Mouse (Mus musculus) gastrocnemius, postnatal 25 days (tissue): ENCODE measurements around the gene Isx. TPM values are rescaled to one million over a fixed set of nuclear protein-coding genes. Genes with fewer than 3 reads are reported as not detected.

Experiments
- DNase-seq: peaks from one replicate; pipeline ENCODE4 v3.0.0; 2022
- total RNA-seq, 2 experiments: library from RNA; stranded (reverse); gene quantifications; 1 replicate in 1 of 2; 2 replicates in 1 of 2; pipeline ENCODE4 v1.2.3; 2021

Gene Isx
- total RNA-seq, 2 experiments from 2014 or later: not detected

DNA sequence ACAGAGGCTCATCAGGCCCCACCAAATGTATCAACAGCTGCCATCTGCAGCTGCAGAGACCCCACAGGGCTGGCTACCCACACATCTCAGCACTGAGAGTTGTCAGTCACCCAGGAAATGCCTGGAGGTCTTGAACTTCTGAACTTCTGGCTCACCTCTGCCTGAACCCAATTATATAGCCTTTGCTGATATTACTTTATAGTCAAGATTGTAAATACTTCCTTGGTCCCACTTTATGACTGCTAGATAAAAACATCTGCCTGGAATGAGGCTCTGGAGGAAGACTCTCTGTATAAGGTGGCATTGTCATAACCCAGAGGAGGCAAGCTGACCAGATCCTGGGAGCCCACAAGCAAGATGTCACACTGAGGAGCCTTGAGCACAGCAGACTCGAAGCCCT, 28.8 kb downstream of the Isx start:
- no peak for DNase-seq

DNA sequence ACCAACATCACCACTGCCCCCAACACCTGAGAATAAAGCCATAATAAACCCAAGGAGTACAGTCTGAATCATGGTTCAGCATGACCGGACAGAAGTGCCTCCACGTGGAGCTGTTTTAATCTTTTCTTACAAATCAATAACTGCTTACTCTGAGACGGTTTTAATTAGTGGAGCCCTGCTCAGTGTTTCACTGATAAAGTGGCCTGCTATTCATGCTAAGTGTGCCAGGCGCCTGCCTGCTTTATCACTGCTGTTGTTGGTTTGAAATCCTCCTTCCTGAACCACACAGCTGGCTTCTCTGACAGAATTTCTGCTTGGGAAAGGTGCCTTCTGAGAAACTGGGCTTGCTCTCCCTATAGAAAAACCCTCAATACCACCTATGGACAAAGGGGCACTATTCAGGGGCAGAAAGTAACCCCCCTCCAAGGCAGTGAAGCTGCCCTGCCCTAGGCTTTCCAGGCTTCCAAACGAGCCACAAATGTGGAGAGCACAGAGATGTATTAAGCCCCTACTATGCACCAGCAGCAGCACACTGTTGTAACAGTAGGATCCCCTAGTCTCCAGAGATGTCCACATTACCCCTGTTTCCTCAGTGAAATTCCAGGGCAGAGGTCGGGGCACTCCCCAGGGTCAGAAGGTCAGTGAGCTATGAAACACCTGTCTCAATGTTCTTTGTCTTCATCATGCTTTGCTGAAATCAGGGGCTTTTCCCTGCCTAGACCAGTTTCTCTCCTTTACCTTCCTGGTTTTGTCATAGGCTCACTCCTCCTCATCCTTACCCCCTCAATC, 30.3 kb downstream of the Isx start:
- no peak for DNase-seq

DNA sequence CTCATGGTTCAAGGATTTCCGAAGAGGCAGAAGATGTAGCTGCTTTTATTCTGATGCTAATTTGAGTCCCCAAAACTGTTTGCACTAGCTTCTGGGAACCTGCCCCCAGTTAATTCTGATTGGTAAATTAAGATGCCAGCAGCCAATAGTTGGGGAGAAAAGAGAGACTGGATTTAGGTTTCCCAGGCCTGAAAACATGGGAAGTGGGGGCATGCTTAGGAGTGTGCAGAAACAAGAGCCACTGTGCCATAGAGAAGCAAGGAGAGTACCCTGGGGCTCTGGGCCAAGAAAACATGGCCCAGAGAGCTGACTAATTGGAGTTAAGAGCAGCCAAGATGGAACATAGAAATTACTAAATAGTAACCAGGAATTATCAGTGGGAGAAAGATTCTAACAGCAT, 33.4 kb downstream of the Isx start:
- no peak for DNase-seq

DNA sequence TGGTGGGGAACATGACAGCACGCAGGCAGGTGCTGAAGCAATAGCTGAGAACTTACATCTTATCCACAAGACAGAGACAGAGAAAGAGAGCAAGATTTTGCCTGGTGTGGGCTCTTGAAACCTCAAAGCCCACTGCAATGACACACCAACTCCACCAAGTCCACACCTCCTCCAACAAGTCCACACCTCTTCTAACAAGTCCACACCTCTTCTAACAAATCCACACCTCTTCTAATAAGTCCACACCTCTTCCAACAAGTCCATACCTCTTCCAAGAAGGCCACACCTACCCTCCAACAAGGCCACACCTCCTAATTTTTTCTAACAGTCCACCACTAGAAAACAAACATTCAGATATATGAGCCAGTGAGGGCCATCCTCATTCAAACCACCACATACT, 37.7 kb downstream of the Isx start:
- no peak for DNase-seq

- no peak for DNase-seq
These were observed 47.9 kb downstream of the Isx start for GRCm38 (mm10) chr8:74920691-74921421.

GRCm38 (mm10) chr8:74921882-74922518, 49.0 kb downstream of the Isx start:
- no peak for DNase-seq

GRCm38 (mm10) chr8:74927940-74928339, 55.0 kb downstream of the Isx start:
- DNase-seq: no peak

- DNase-seq: no peak
These were observed 57.8 kb downstream of the Isx start for GRCm38 (mm10) chr8:74930731-74931130.

DNA sequence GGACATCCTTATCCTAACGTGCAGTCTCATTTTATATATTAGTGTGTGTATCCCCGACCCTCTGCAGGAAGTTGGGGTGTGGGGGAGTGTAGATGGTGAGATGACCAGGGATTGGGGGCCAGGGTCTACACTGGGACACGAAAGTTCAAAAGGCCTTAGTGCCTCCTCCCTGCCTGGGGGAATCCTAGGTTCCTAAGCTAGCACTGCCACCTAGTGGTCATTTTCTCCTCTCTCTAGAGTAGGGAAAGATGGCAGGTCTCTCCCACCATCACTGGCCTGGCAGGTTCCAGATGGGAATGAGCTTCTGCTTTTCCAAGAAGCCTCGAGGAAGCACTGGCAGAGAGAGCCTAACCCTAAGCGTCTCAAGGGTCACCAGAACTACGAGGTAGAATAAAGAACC, 62.3 kb downstream of the Isx start:
- no peak for DNase-seq

DNA sequence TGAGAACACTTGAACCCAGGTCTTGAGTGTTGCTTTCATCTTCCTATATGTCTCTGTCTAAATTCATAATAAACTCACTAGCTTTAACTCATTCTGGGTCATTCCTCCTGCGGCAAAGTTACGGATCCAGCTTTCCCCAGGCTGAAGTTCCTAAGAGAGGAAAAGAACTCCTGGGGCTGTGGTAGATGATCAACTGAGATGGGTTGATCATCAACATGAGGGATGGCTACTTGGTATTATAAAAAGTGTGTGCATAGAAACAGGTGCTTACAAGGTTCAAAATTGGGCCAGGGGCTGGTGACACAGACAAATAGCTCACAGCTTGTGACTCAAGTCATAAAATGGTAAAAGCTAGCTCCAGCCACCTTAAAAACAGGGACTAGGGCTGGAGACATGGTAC, 63.7 kb downstream of the Isx start:
- no peak for DNase-seq

GRCm38 (mm10) chr8:74942056-74942455, 69.1 kb downstream of the Isx start:
- no peak for DNase-seq

Other genes with a start within 250 kb of the Isx start
- 1 to 10 TPM; 7.2 to 8.6 TPM for gene Hmgxb4, start 120.2 kb downstream of the Isx start, total RNA-seq
- gene Tom1, start 160.5 kb downstream of the Isx start, total RNA-seq: 10 to 100 TPM; 38.6 to 47.8 TPM
- gene Hmox1, start 220.4 kb downstream of the Isx start, total RNA-seq: 1 to 10 TPM; 4.0 to 7.4 TPM
- 1 to 10 TPM; 1.2 to 2.2 TPM for gene Mcm5, start 236.4 kb downstream of the Isx start, total RNA-seq